Mouse (Mus musculus) liver, embryonic 14.5 days (tissue): ENCODE results near the gene Klhl2. TPM values are rescaled to one million over a fixed set of nuclear protein-coding genes. Genes with fewer than 3 reads are reported as not detected.

Experiments used
- ATAC-seq: fragments of 200-750 bp; cut with Nextera tagmentation; 2 replicates; pipeline ENCODE4 v1.8.0; 2017; ENCODE audit warnings: moderate number of reproducible peaks, mild to moderate bottlenecking, moderate library complexity; ENCODE audit not compliant: insufficient read depth
- DNase-seq, 3 experiments: peaks; one replicate each; pipeline ENCODE4 v3.0.0-alpha.2; 2012 to 2013; ENCODE audit warnings: low read depth in 3 of 3, low spot score in 3 of 3
- H3K27ac ChIP-seq: fragments of 300-500 bp; sonication (generic); 2 replicates; pipeline ENCODE4 v1.5.1; 2014; ENCODE audit warnings: moderate library complexity, mild to moderate bottlenecking, control low read depth, inconsistent platforms
- H3K27me3 ChIP-seq: fragments of 300-500 bp; sonication (generic); 2 replicates; pipeline ENCODE4 v1.6.1; 2014; ENCODE audit warnings: mild to moderate bottlenecking, low read length, moderate library complexity; ENCODE audit not compliant: control insufficient read depth, insufficient read depth
- H3K36me3 ChIP-seq: fragments of 300-500 bp; sonication (generic); replicated peaks from 2 replicates; pipeline ENCODE4 v1.6.1; 2014; ENCODE audit warnings: low read depth; ENCODE audit not compliant: control insufficient read depth, insufficient read depth
- H3K4me1 ChIP-seq, 2 experiments: fragments of 200-500 bp in 1 of 2; fragments of 300-500 bp in 1 of 2; sonication (generic) in 1 of 2; replicated peaks; 2 replicates each; pipeline ENCODE4 v1.6.1; 2012 to 2014; ENCODE audit warnings: antibody characterized with exemption in 1 of 2, inconsistent platforms in 1 of 2, low read length in 1 of 2; ENCODE audit not compliant: control insufficient read depth in 2 of 2, insufficient read depth in 2 of 2
- H3K4me2 ChIP-seq: fragments of 300-500 bp; sonication (generic); 2 replicates; pipeline ENCODE4 v1.6.1; 2014; ENCODE audit warnings: low read depth, mild to moderate bottlenecking, control low read depth, moderate library complexity
- H3K4me3 ChIP-seq, 2 experiments: fragments of 200-500 bp in 1 of 2; fragments of 300-500 bp in 1 of 2; sonication (generic) in 1 of 2; 2 replicates each; pipeline ENCODE4 v1.5.1; 2012 to 2014; ENCODE audit warnings: low read depth in 2 of 2, low read length in 2 of 2, mild to moderate bottlenecking in 2 of 2, control low read depth in 1 of 2, inconsistent platforms in 1 of 2, moderate library complexity in 1 of 2; ENCODE audit not compliant: insufficient read depth in 1 of 2
- H3K9ac ChIP-seq: fragments of 300-500 bp; sonication (generic); replicated peaks from 2 replicates; pipeline ENCODE4 v1.6.1; 2014; ENCODE audit warnings: mild to moderate bottlenecking, control low read depth, moderate library complexity
- H3K9me3 ChIP-seq: fragments of 300-500 bp; sonication (generic); 2 replicates; pipeline ENCODE4 v1.6.1; 2016; ENCODE audit warnings: low read length, mixed read lengths; ENCODE audit not compliant: control insufficient read depth
- CTCF ChIP-seq: IDR thresholded peaks from 2 replicates; pipeline ENCODE4 v1.5.1; 2016; ENCODE audit warnings: antibody characterized with exemption, low read depth, control low read depth
- EP300 ChIP-seq: IDR thresholded peaks from 2 replicates; pipeline ENCODE4 v1.6.1; 2016; ENCODE audit warnings: antibody characterized with exemption, low read depth
- WGBS: fragments of 180-500 bp; shearing (Covaris S2); extraction: QIAGEN DNeasy Blood & Tissue Kit; methylation state at CpG from one replicate; pipeline ENCODE4 v1.1.7; 2014; ENCODE audit not compliant: insufficient replicate concordance; 5-methylcytosine and 5-hydroxymethylcytosine counted together
- polyA plus RNA-seq, 2 experiments: library from polyadenylated mRNA; depleted of rRNA in 1 of 2; stranded (reverse) in 1 of 2; unstranded in 1 of 2; fragments of >200 nt; fragmentation: Nextera tagmentation in 1 of 2; extraction: Ambion mirVana in 1 of 2; gene quantifications; 2 replicates each; pipeline versions ENCODE4 v1.2.1 to v1.2.3; 2012 to 2014

Gene Klhl2
- polyA plus RNA-seq (2012; rRNA removed) (2.5 and 3.4 TPM in 2 replicates), polyA plus RNA-seq (2014; fragmentation: Nextera tagmentation; extraction: Ambion mirVana) (2.7 and 3.1 TPM in 2 replicates)

GRCm38 (mm10) chr8:64849897-64850541 is at the start of gene Klhl2:
Gene Klhl2 (minus strand): TSS chr8:64850017.
- peak; percentile 87 for ATAC-seq
- no peaks in the 10 kb centered on the region for H3K9me3 ChIP-seq
- peak within 1 kb of the TSS; percentile 81 for H3K4me2 ChIP-seq
- peak within 1 kb of the TSS; percentile 31 for H3K9ac ChIP-seq
- DNase-seq: peak; percentile 35 to 43 (median 40)
- H3K27ac ChIP-seq: no peak within 1 kb of the TSS
- no peaks in the 10 kb centered on the region for H3K36me3 ChIP-seq
- under 1% methylated on average over 41 of the region's 68 CpGs for WGBS
- H3K27me3 ChIP-seq: peaks cover 15% of the 10 kb centered on the region
- peak within 1 kb of the TSS; percentile 52 to 63 for H3K4me3 ChIP-seq
- TF ChIP-seq EP300: no peak
- TF ChIP-seq CTCF: no peak
- peaks cover 0 to 13% of the 10 kb centered on the region in 2 experiments; a peak in 2 of 4 replicates for H3K4me1 ChIP-seq

DNA sequence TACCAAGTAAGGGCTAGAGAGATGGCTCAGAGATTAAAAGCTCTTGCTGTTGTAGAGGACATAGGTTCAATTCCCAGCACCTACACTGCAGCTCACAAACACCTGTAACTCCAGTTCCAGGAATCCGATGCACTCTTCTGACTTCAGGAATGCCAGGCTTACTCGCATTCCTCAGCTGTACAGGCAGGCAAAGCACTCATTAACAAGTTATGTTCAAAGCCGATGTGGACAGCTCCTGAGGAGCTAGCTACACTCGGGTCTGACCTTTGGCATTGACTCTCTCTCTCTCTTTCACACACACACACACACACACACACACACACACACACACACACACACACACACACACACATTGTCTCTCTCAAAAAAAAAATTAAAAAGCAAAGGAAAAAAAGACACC is 48.9 kb upstream of the Klhl2 start:
- Histone ChIP-seq H3K4me1 (no peaks in the 10 kb centered on the region), H3K36me3 (no peaks in the 10 kb centered on the region), H3K4me3 (no peak overlapping the region), H3K4me2 (no peak overlapping the region), H3K9ac (no peak overlapping the region), H3K27ac (no peak overlapping the region), H3K27me3 (no peaks in the 10 kb centered on the region), H3K9me3 (no peaks in the 10 kb centered on the region)
- DNase-seq: no peak
- TF ChIP-seq EP300 (no peak), CTCF (no peak)
- WGBS: 36% methylated on average over 4 of the region's 4 CpGs
- ATAC-seq: no peak

GRCm38 (mm10) chr8:64896731-64897130 is 46.9 kb upstream of the Klhl2 start:
- no peak overlapping the region for H3K4me2 ChIP-seq
- no peak overlapping the region for H3K9ac ChIP-seq
- no peaks in the 10 kb centered on the region for H3K36me3 ChIP-seq
- H3K27me3 ChIP-seq: no peaks in the 10 kb centered on the region
- TF ChIP-seq CTCF (no peak), EP300 (no peak)
- WGBS: 29% methylated on average over 5 of the region's 5 CpGs
- DNase-seq (no peak), ATAC-seq (no peak)
- no peaks in the 10 kb centered on the region for H3K9me3 ChIP-seq
- H3K4me1 ChIP-seq: no peaks in the 10 kb centered on the region
- no peak overlapping the region for H3K4me3 ChIP-seq
- H3K27ac ChIP-seq: no peak overlapping the region

GRCm38 (mm10) chr8:64880619-64881200 is 30.9 kb upstream of the Klhl2 start:
- DNase-seq (no peak), ATAC-seq (no peak)
- H3K9ac ChIP-seq: no peak overlapping the region
- H3K4me2 ChIP-seq: no peak overlapping the region
- no peaks in the 10 kb centered on the region for H3K9me3 ChIP-seq
- no peaks in the 10 kb centered on the region for H3K36me3 ChIP-seq
- no peak overlapping the region for H3K4me3 ChIP-seq
- no peaks in the 10 kb centered on the region for H3K27me3 ChIP-seq
- TF ChIP-seq CTCF: no peak
- no peak for TF ChIP-seq EP300
- H3K27ac ChIP-seq: no peak overlapping the region
- 26% methylated on average over 13 of the region's 13 CpGs for WGBS
- 0 out of 4 replicates have a peak, but pooled peaks cover 0 to 4% of the 10 kb centered on the region in 2 experiments for H3K4me1 ChIP-seq

DNA sequence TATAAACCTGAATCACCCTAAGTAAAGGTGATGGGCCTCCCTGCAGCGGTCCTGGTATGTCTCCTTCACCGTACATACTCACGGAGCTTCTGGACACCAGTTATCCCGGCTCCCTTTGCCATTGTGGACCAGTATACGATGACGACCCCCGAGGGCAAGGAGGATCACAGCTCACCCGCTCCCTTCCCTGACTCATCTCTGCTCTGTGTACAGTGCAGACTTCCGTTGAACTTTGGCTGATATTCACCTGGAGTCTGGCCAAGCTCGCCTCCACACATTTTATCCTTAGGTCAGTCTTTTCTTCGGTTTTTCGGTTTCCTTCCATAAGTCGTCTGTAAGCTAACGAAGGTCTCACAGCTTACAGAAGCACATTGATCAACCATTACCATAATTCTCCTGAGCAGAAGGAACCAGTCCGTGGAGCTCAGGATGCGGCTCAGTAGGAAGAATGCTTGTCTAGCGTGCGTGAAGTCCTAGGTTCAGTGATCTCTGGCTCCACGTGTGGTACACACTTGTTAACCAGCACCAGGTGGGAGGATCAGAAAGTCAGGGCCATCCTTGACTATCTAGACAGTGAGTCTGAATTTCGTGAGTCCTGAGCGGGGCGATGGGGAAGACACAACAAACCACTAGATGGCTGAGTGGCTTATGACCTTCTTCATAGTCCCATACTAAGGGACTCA is 28.0 kb upstream of the Klhl2 start:
- ATAC-seq: no peak
- no peak for TF ChIP-seq EP300
- TF ChIP-seq CTCF: no peak
- Histone ChIP-seq H3K27ac (no peak overlapping the region), H3K4me2 (no peak overlapping the region), H3K36me3 (no peaks in the 10 kb centered on the region), H3K4me3 (no peak overlapping the region), H3K4me1 (0 out of 4 replicates have a peak, but pooled peaks cover 0 to 4% of the 10 kb centered on the region in 2 experiments), H3K9ac (no peak overlapping the region), H3K27me3 (no peaks in the 10 kb centered on the region), H3K9me3 (no peaks in the 10 kb centered on the region)
- no peak for DNase-seq
- 74% methylated on average over 22 of the region's 22 CpGs for WGBS
